Mouse (Mus musculus) erythroblast, embryonic 14.5 days (primary cell): ENCODE results near the gene Apol6.

Experiments
- GATA1 ChIP-seq: IDR thresholded peaks from 2 replicates; pipeline ENCODE4 v1.6.1; 2012; ENCODE audit warnings: low read length, inconsistent platforms, mixed read lengths
- TAL1 ChIP-seq: IDR thresholded peaks from 3 replicates; pipeline ENCODE4 v1.6.1; 2012; ENCODE audit warnings: low read length, inconsistent platforms, mixed read lengths

- no peak for TF ChIP-seq TAL1
- TF ChIP-seq GATA1: no peak
These were observed 3.7 kb upstream of the Apol6 start for GRCm38 (mm10) chr15:77040784-77041183.
